Mouse (Mus musculus): ENCODE data around the gene Tap1.

DNA sequence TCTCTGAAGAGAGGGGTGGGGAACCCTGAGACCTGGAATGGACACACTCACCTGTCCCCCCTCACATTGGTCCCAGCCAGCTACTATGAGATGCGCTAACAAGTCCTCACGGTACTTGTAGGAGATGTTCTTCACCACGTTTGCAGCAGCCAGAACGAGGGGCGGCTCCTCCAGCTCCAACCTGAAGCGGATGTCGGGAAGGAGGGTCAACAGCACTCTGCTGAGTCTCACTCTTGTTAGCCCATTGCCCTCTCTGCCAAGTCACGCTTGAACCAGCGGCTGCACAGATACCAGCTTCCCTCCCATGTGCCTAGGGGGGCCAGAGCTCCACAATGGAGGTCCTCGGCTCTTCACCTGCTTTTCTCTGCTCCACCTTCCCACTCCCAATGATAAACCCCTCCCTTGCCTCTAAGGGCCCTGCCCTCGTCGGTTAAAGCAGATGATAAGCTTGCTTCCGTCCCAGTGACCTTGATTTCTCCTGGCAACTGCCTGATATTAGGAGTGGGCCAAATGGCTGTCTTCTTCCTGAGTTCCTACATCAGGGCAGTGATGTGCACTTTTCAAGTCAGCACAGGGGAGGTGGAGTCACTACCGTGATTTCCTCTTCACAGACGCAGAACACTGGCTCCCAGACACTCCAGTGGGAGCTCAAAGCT lies 3.7 kb upstream of the Tap1 start:
- TF ChIP-seq CTCF (IDR thresholded peaks at IDR 0.05; ENCODE audit: borderline replicate concordance, extremely low read depth, insufficient read depth, insufficient read length) = no peak
- TF ChIP-seq POLR2A (IDR thresholded peaks at IDR 0.05; ENCODE audit: borderline replicate concordance, extremely low read depth, insufficient read depth, insufficient read length, poor library complexity, severe bottlenecking) = no peak

Data from brain, embryonic 14.5 days (tissue).